Mouse (Mus musculus) left cerebral cortex, postnatal 4 days (tissue): ENCODE measurements around the gene Sept7. TPM values are rescaled to one million over a fixed set of nuclear protein-coding genes. Genes with fewer than 3 reads are reported as not detected.

Experiments used
- DNase-seq: peaks from one replicate; pipeline ENCODE4 v3.0.0-alpha.2; 2022
- intact Hi-C: fragments of 180-260 bp; cut with DNase I; formaldehyde crosslinking; loops from one replicate; pipeline ENCODE4 v1.15.1; 2025
- total RNA-seq, 2 experiments: library from RNA; stranded (reverse); gene quantifications; 2 replicates each; pipeline ENCODE4 v1.2.3; 2021

Sept7 gene
- total RNA-seq, 2 experiments from 2014 or later: 219 to 231 TPM

- intact Hi-C loops: no loop called here
Observed at GRCm38 (mm10) chr9:25355806-25356205, 103.6 kb downstream of the Sept7 start.

GRCm38 (mm10) chr9:25357589-25357988, 105.3 kb downstream of the Sept7 start:
- intact Hi-C loops: no loop called here
- DNase-seq: no peak

More at GRCm38 (mm10) chr9:25355806-25356205, 103.6 kb downstream of the Sept7 start:
- peak; percentile 69 for DNase-seq

DNA sequence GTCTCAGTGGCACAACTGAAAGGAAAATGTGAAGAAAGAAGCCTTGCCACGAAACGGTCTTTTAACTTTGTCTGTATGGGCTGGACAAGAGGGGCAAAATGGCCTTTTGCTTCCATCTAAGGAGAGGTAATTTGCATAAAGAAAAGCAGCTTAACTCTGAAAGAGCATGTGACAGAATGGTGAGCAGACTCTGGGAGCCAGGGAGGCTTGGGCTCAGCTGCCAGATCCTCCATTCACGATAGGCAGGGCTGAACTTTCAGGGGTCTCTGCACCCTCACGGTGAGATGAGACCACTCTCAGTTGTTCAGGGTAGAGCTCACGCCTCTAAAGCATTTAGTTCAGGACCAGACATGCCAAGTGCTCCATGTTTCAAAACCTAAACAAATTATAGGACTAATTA, 105.8 kb downstream of the Sept7 start:
- no peak for DNase-seq
- intact Hi-C loops: no loop called here

Other genes starting within 250 kb of the Sept7 start
- not detected for gene Gm10181, start 163.0 kb upstream of the Sept7 start, total RNA-seq
- 10 to 100 TPM; 46.9 TPM for gene Herpud2, start 100.6 kb upstream of the Sept7 start, total RNA-seq
- 10 to 100 TPM; 17.2 to 17.5 TPM for gene Eepd1, start 229.1 kb downstream of the Sept7 start, total RNA-seq